Mouse (Mus musculus): Measurements from ENCODE around the gene Ltbp1. TPM values are rescaled to one million over a fixed set of nuclear protein-coding genes. Genes with fewer than 3 reads are reported as not detected.

Ltbp1 gene
- polyA plus RNA-seq, 1 experiment: 27.7 TPM

DNA sequence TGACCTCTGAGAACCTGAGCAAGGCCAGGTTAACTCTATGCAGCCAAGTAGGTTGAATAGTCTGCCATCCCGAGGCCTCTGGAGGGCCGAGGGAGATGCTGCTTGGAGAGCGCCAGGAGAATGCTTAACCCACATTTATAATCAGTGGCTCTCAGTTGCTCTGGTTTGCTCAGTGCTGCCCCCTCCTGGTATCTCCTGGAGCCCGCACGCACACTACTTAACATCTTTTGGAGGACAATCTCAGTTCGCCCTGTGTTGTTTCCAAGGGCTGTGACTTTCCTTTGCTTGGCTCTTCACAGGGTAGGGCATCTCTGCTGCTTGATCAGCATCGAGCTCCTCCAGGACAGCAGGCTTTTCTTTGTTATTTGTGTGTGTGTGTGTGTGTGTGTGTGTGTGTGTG, 12.1 kb downstream of the Ltbp1 start:
- no peak overlapping the region for H3K4me3 ChIP-seq (replicated peaks; ENCODE audit: extremely low read depth, low read depth, low read length)
- TF ChIP-seq POLR2A (IDR thresholded peaks at IDR 0.05; ENCODE audit: borderline replicate concordance, extremely low read depth, low read depth, low read length): no peak
- TF ChIP-seq CTCF (IDR thresholded peaks at IDR 0.05; ENCODE audit: insufficient read depth, low read length): peak; percentile 28
- 0 out of 2 replicates have a peak, but pooled peaks cover 2% of the 10 kb centered on the region for H3K4me1 ChIP-seq (ENCODE audit: control insufficient read depth, insufficient read depth, low read length)
- WGBS: 86% methylated on average over 7 of the region's 7 CpGs
- DNase-seq: no peak

DNA sequence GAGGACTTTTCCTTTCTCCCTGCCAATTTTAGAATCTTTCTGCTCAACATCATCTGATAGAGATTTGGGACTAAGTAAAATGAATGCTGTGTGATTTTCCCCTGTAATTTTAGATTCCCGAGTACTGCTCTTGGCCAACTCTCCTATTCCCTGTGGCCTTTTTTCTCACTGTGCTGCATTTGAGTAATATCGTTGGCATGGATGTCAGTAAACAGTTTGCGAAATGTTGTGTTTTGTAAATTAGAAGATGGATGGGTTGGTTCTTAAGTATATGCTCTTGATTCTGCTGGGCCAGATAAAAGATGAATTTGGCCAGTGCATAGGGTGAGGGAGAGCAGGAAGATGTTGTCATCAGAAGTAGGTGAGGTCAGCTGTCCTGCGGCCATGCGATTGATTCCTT, 12.8 kb downstream of the Ltbp1 start:
- TF ChIP-seq CTCF (IDR thresholded peaks at IDR 0.05; ENCODE audit: insufficient read depth, low read length) (no peak), POLR2A (IDR thresholded peaks at IDR 0.05; ENCODE audit: borderline replicate concordance, extremely low read depth, low read depth, low read length) (no peak)
- 80% methylated on average over 5 of the region's 5 CpGs for WGBS
- H3K4me1 ChIP-seq (ENCODE audit: control insufficient read depth, insufficient read depth, low read length): 0 out of 2 replicates have a peak, but pooled peaks cover 2% of the 10 kb centered on the region
- DNase-seq: no peak
- H3K4me3 ChIP-seq (replicated peaks; ENCODE audit: extremely low read depth, low read depth, low read length): no peak overlapping the region

DNA sequence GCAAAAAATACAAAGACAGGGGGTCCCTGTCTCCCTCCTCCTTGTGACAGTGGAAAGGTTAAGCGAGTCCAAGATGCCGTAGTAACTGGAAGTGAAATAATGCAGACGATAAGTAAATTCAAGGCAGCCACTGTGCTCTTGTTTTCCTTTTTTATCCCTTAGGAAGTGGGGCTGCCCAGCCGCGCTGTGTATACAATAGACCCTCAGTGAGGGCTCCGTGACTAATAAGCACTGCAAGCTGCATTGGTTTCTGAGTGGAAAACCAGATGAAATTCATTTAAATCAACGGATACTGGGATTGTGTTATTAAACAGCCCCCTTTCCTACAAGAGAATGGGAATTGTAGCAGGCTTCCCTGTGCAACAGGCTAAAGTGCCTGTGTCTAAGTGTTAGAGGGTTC, 14.7 kb downstream of the Ltbp1 start:
- TF ChIP-seq POLR2A (IDR thresholded peaks at IDR 0.05; ENCODE audit: borderline replicate concordance, extremely low read depth, low read depth, low read length): no peak
- no peak for TF ChIP-seq CTCF (IDR thresholded peaks at IDR 0.05; ENCODE audit: insufficient read depth, low read length)
- WGBS: 72% methylated on average over 7 of the region's 7 CpGs
- no peaks in the 10 kb centered on the region for H3K4me1 ChIP-seq (ENCODE audit: control insufficient read depth, insufficient read depth, low read length)
- DNase-seq: no peak
- H3K4me3 ChIP-seq (replicated peaks; ENCODE audit: extremely low read depth, low read depth, low read length): no peak overlapping the region

DNA sequence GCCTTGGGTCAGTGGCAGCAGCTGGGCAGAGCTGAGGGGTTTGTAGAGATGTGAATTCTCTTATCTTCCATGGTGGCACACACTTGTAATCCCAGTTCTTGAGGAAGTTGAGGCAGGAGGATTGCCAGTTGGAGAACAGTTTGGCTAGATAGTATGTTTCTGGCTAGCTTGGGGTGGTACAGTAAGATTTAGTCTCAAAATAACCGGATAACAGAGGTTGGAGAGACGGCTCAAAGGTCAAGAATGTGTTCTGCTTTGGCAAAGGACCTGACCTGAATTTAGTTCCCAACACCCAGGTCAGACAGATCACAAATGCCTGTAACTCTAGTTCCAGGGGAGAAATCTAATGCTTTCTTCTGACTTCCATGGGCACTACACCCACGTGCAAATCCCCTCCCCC, 15.3 kb downstream of the Ltbp1 start:
- WGBS: 75% methylated on average over 3 of the region's 3 CpGs
- Histone ChIP-seq H3K4me3 (replicated peaks; ENCODE audit: extremely low read depth, low read depth, low read length) (no peak overlapping the region), H3K4me1 (ENCODE audit: control insufficient read depth, insufficient read depth, low read length) (no peaks in the 10 kb centered on the region)
- TF ChIP-seq CTCF (IDR thresholded peaks at IDR 0.05; ENCODE audit: insufficient read depth, low read length) (no peak), POLR2A (IDR thresholded peaks at IDR 0.05; ENCODE audit: borderline replicate concordance, extremely low read depth, low read depth, low read length) (no peak)
- no peak for DNase-seq

DNA sequence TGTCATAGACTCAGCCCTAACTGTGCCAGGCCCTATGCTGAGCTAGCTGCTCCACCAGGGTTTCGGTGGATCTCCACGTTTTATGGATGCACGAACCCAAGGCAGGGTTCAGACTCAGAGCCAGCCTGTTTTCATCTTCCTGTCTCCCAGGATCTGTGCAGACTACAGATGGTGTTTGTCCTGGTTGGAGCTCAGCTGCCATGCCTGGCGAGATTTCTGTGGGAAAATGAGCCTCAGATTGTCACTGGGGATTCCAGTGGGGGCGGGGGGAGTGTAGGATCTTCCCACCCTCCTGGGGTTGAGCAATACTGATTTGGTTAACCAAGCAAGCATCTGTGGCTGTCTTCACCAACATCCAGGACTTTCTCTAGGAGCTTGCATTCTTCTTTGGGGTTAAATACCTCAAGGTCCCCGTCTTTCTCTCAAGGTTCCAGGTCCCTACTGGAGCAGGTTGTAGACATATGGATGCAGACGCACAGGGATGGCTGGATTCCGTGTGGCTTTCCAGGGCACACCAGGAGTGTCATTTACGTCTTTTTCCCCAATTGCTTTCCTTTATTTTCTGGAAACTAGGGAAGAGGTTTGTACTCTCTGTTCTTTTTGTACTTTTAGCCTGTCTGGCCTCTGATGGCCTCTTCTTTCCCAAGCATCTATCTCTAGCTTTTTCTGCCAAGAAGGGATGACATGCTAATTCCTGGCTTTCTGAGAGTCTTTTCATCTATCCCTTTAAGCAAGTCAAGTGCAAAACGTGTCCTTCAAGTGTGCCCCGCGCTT, 22.2 kb downstream of the Ltbp1 start:
- no peak overlapping the region for H3K4me3 ChIP-seq (replicated peaks; ENCODE audit: extremely low read depth, low read depth, low read length)
- no peaks in the 10 kb centered on the region for H3K4me1 ChIP-seq (ENCODE audit: control insufficient read depth, insufficient read depth, low read length)
- TF ChIP-seq CTCF (IDR thresholded peaks at IDR 0.05; ENCODE audit: insufficient read depth, low read length) (no peak), POLR2A (IDR thresholded peaks at IDR 0.05; ENCODE audit: borderline replicate concordance, extremely low read depth, low read depth, low read length) (no peak)
- DNase-seq: no peak
- 74% methylated on average over 12 of the region's 12 CpGs for WGBS

DNA sequence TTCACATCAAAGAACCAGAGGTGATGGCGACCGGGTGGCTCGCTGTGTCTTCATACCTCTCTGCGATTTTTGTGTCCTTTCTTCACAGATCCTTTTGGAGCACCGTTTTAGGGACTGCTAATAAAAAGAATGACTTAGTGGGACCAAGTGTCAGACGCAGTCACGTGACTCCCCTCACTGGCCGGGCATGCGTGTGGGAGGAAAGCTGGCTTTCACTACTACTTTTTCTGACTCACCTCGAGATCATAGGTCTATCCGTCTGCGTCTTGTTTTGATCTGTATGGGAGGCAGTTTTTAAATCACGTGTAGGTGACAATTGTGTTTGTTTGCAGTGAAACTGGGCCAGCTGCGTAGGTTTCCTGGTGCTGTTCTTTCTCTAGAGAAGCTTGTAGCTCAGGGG, 28.0 kb downstream of the Ltbp1 start:
- 74% methylated on average over 14 of the region's 14 CpGs for WGBS
- TF ChIP-seq POLR2A (IDR thresholded peaks at IDR 0.05; ENCODE audit: borderline replicate concordance, extremely low read depth, low read depth, low read length) (no peak), CTCF (IDR thresholded peaks at IDR 0.05; ENCODE audit: insufficient read depth, low read length) (no peak)
- no peak for DNase-seq
- Histone ChIP-seq H3K4me1 (ENCODE audit: control insufficient read depth, insufficient read depth, low read length) (peaks cover 4% of the 10 kb centered on the region), H3K4me3 (replicated peaks; ENCODE audit: extremely low read depth, low read depth, low read length) (no peak overlapping the region)

DNA sequence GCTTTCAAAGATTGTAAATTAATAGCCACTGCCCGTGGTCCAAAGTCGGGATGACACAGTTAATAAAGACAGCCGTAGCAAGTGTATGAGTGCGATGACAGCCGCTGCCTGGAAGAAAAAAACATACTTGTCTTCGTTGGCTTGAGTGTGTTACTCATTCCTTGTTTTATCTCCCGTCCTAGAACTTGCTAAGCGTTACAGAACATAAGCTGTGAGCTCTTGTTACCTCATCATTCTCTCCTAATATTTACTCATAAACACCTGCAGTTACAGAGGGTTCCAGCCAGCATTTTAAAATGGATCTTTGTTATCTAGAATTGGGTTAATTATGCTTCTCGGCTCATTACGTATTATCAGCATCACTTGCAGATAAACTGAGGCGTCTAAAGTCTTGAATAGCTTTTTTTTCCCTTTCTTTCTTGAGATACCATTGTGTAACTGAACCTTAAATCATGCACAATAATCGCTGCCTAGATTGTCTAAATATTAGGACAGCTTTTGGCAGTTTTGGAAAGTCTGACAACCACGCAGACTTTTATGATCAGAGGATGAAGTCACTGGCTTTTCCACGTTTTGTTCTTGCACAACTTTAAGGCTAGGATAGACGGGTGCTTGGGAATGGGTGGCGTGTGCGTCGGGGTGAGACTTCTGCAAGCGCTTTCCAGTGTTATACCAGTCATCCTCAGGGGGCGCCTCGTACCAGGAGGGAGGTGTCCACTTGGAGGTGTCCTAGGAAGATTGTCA, 28.7 kb downstream of the Ltbp1 start:
- TF ChIP-seq CTCF (IDR thresholded peaks at IDR 0.05; ENCODE audit: insufficient read depth, low read length): no peak
- Histone ChIP-seq H3K4me3 (replicated peaks; ENCODE audit: extremely low read depth, low read depth, low read length) (no peak overlapping the region), H3K4me1 (ENCODE audit: control insufficient read depth, insufficient read depth, low read length) (peaks cover 4% of the 10 kb centered on the region)
- DNase-seq: no peak
- WGBS: 70% methylated on average over 21 of the region's 21 CpGs

DNA sequence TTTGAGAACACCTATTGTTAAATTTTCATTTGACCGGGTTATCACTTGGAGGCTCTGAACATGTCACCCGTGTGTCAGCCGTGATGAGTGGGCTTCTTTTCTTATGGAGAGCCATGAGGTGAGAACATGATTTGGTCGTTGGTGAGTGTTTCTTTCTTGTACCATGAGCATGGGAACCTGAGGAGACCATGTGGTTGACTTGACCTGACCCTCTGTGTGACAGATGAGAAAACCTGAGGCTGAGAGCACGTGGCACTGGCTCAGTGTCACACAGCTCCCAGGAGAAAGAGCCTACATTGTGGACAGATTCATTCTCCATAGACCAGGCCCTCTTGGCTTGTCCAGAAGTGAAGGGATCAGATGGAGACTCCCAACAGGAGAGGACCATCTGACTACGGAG, 31.5 kb downstream of the Ltbp1 start:
- Histone ChIP-seq H3K4me1 (ENCODE audit: control insufficient read depth, insufficient read depth, low read length) (peaks cover 4% of the 10 kb centered on the region), H3K4me3 (replicated peaks; ENCODE audit: extremely low read depth, low read depth, low read length) (no peak overlapping the region)
- WGBS: 47% methylated on average over 6 of the region's 6 CpGs
- no peak for DNase-seq
- TF ChIP-seq CTCF (IDR thresholded peaks at IDR 0.05; ENCODE audit: insufficient read depth, low read length) (no peak), POLR2A (IDR thresholded peaks at IDR 0.05; ENCODE audit: borderline replicate concordance, extremely low read depth, low read depth, low read length) (no peak)

DNA sequence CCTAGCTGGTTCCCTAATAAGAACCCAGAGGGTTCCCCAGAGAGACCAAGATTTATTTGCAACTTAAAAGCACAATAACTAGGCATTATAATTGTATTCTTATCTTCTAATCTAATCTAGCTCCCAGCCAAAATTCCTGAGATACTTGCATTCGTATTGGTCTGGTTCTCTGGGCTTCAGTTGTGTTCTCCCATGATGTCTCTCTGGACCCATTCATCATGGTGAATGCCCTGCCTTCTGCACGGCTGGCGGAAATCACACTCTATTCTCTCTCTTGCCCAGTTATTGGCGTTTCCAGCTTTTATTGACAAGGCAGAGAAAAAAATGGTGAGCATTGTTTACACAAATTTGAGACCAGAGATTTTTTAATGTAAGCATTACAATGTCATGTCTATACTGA, 33.6 kb downstream of the Ltbp1 start:
- 53% methylated on average over 4 of the region's 4 CpGs for WGBS

More for the DNA sequence above, 33.6 kb downstream of the Ltbp1 start:
- TF ChIP-seq CTCF (IDR thresholded peaks at IDR 0.05; ENCODE audit: insufficient read depth, low read length): no peak
- TF ChIP-seq POLR2A (IDR thresholded peaks at IDR 0.05; ENCODE audit: borderline replicate concordance, extremely low read depth, low read depth, low read length): no peak
- Histone ChIP-seq H3K4me3 (replicated peaks; ENCODE audit: extremely low read depth, low read depth, low read length) (no peak overlapping the region), H3K4me1 (ENCODE audit: control insufficient read depth, insufficient read depth, low read length) (peaks cover 4% of the 10 kb centered on the region)
- DNase-seq: no peak
